Mouse (Mus musculus): ENCODE data around the gene Tcf7l1.

The Tcf7l1 gene

DNA sequence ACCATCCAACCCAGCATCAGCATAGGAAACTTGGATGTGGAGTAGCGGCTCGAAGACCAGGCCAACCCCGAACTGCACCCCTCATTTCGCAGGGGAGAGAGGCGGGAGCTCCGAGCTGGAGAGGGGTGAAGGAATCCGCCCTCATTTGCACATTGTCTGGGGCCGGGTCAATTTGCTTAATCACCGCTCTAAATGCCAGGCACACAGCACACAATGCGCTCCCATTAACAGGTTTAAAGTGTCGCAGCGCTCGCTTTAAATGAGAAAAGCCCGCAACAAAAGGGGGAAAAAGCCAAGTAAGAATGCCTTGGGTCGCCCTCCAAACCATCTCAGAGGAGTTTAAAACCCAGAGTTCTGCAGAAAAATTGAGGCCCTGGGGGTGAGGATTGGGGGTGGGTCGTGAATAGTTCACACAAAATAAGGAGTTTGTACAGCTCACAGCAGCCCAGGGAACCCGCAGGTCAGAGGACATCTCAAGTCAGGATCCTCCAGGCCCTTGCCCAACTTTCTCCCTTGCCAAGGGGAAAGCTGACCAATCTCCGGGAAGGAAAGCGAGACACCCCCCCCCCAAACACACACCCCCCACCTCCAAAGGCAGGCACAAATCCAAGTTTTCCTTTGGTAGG is 1.6 kb downstream of the Tcf7l1 start:
- in situ Hi-C loops (cut with MboI, MseI) = no loop called here

DNA sequence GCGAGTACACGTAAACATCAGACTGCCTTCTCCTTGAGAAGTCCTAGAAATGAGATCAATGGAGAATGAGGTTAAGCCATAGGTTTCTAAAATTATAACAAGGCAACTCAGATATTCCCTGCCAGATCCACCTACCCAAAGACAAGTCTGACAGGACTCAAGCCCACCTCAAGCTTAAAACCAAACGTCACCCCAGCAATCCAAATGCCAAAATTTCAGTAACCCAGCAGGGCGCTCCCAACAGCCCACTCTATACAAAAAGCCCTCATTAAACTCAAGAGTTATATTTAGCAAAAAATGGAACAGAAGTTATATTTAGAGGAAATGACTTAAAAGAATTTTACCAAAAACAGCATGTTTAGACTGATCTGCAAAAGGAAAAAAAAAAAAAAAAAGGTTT is 5.3 kb downstream of the Tcf7l1 start:
- in situ Hi-C loops (cut with MboI, MseI) = no loop called here

DNA sequence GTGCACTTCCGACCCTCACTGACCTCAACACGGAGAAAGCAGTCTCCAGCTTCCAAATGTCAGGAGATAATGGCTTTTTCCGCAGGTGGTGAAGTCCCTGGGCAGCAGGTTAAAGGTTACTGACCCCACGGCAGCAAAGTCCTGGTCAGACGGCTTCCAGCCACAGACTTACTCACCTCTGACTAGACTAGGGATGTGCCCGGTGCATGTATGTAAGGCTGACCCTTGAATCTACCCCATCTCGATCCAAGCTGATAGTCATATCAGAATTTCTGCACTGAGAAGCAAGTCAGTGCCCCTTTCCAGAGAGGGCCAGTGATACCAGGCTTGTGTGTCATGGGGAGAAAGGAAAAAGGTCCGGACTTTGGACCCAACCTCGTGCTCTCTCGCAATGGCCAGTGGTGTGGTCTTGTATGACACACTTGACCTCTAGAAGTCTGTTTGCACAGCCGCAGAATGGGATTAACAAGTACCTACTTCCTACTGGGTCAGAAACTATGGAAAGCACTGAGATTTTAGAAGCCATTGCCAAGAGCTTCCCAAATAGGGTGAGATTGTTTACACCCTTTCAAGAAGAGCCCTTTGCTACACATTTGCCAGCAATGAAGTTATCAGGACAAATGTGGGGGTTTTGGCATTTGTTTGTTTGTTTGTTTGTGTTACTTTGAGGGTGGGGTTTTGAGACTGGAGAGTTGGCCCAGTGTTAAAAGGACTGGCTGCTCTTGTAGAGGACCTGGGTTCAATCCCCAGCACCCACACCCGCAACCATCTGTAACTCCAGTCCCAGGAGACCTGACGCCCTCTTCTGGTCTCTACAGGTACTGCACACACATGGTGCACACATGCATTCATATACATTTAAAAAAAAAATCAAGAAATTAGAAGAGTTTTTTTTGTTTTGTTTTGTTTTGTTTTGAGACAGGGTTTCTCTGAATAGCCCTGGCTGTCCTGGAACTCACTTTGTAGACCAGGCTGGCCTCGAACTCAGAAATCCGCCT is 10.0 kb downstream of the Tcf7l1 start:
- in situ Hi-C loops (cut with MboI, MseI) = no loop called here

DNA sequence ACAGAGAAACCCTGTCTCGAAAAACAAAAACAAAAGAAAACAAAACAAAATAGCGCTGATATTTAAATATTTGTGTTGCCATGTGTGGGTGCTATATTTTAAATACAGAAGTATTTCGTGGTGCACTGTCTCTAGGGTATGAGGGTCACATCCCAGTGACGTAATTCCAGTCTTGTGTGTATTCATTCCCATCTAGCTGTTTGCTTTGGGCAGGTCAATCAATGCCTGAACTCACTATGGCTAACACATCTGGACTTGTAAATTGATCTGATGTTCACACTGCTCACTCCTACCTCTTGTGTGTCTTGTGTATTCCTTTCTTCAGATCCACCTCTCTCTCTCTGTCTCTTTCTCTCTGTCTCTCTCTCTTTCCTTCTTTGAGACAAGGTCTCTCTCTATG is 11.8 kb downstream of the Tcf7l1 start:
- in situ Hi-C loops (cut with MboI, MseI) = no loop called here

DNA sequence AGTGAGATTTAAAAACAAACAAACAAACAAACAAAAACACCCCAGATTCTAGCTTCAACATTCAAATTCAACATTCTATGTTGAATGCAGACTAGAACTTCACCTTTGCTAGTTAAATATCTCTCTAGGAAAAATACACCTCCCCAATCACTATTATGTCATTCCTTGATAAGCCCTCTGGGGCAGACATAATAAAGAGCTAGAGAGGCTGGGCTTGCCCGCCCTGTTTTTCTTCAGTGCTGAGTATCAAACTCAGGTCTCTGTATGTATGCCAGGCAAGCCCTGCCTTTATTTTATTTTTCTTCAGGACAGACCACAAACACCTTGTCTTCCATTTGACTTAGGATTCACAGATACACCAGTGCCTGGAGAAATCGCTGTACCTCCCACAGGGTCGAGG is 14.8 kb downstream of the Tcf7l1 start:
- in situ Hi-C loops (cut with MboI, MseI) = no loop called here

DNA sequence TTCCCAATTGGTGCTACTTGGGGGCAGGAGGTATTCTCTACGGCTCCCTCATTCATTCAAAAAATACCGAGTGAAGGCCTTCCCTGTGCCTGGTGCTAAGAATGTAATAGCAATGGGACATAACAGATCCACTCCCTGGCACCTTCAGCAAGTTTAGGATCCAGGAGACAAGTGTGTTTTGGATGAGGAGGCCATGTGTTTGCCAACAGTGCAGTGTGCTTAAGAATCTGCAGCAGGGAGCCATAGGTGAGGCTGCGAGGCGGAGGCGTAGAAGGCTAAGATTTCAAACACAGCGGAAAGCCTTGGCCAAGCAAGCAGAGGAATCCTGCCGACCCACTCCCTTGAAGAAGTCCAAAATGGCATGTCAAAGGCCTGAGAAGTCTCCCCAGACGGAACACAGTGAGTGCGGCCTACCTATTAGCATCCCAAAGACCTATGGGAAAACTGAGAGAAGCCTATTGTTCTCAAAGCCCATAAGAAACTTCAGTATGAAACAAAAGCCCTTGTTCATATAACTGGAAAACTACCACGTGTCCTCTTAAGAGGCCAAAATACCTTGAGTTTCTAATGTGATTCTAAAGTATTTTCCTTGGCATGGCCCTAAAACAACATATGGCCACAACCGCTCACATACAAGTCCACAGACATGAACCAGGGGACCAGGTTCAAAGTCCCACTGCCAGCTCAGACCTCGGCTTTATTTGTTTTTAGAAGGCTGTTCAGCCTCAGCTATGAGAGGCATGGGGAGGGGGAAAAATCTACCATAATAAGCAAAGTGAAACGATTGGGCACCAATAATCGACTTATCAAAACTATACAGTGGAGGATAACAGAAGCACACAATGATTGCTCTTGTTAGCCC is 18.9 kb downstream of the Tcf7l1 start:
- in situ Hi-C loops (cut with MboI, MseI) = loop anchor here (5.0 kb wide), 1 partner anchor 528 kb away; no protein-coding TSS in a partner anchor

DNA sequence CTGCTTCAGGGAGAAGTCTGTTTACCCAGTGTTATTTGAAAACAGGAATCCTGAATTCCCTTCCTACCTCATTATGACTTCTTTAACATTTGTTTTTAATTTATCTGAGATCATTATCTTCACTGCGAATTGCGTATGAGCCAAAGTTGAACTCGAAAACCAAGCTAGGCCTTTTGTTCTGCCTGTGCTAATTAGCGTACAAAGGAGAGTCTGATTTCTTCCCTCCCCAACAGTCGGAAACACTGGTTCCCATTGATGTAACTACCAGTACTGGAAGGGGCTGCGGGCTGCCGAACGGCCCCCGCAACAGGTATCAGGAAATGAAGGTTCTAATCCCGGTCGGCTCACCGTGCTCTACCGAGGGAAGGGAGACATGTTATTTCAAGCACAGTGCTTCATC is 19.7 kb downstream of the Tcf7l1 start:
- in situ Hi-C loops (cut with MboI, MseI) = loop anchor here (5.0 kb wide), 1 partner anchor 527 kb away; no protein-coding TSS in a partner anchor

DNA sequence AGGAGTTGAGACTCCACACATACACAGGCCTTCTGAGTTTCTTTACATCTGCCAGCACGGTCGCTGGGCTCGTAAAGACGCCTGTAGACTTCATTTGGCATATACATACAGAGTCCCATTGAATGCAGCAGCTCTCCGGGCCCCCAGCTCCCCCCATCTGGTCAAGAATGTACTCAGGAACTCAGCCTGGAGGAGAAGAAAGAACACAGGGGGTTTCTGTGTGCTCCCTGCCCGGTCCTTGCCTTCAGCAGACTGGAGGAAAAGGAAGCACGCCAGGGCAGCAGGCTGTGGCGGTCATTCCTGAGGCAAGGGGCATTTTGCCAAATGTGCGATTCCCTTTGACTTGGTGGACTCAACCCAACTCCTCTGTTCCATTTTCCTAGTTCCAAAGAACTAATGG is 20.2 kb downstream of the Tcf7l1 start:
- in situ Hi-C loops (cut with MboI, MseI) = loop anchor here (5.0 kb wide), 1 partner anchor 527 kb away; no protein-coding TSS in a partner anchor

DNA sequence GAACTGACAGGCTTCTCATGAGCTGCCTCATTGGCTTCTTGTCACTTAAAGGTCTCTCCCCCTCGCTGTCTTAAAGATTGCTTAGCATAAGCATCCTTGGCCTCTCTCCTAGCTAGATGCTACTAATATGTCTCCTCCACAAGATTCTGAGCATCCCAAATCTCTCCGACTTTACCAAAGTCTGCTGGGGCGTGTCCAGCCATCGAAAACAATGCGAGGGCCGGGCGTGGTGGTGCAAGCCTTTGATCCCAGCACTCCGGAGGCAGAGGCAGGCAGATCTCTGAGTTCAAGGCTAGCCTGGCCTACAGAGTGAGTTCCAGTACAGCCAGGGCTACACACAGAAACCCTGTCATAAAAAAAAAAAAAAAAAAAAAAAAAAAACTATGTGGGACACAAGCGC is 21.0 kb downstream of the Tcf7l1 start:
- in situ Hi-C loops (cut with MboI, MseI) = loop anchor here (5.0 kb wide), 1 partner anchor 526 kb away; no protein-coding TSS in a partner anchor

DNA sequence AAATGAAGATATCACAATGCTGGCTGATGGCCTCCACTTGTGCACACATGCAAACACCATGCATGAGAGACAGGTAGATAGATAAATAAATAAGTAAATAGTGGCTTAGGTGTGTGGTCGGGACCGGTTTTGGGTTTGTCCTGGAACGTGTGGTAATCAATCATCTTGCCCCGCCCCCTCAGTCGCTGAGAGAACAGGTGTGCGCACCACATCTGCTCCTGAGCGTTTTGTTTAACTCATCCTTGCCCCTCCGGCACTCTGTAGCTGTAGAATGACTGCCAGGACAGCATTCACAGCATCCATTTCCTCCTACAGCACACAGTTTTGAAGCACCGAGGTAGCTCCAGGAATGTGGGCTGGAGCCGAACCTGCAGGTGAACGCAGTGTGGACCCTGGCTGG is 25.4 kb downstream of the Tcf7l1 start:
- in situ Hi-C loops (cut with MboI, MseI) = no loop called here

DNA sequence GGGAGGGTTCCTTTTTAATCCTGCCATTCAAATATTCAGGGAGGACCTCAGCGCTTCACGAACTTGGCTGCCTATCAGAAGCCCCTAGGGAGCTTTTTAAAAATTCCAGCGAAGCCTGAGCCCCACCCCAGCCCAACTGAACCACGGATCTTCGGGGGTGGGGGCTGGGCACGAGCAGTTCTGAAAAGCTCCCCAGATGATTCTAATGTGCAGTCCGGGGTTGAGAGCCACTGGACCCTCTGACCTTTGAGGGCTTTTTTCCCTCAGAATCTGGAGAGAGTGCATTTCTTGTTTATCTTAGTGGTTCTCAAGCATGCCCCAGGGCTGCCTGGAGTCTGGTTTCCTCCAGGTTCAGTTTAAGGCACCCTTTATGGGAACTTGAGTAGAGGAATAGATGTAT is 27.4 kb downstream of the Tcf7l1 start:
- in situ Hi-C loops (cut with MboI, MseI) = no loop called here

DNA sequence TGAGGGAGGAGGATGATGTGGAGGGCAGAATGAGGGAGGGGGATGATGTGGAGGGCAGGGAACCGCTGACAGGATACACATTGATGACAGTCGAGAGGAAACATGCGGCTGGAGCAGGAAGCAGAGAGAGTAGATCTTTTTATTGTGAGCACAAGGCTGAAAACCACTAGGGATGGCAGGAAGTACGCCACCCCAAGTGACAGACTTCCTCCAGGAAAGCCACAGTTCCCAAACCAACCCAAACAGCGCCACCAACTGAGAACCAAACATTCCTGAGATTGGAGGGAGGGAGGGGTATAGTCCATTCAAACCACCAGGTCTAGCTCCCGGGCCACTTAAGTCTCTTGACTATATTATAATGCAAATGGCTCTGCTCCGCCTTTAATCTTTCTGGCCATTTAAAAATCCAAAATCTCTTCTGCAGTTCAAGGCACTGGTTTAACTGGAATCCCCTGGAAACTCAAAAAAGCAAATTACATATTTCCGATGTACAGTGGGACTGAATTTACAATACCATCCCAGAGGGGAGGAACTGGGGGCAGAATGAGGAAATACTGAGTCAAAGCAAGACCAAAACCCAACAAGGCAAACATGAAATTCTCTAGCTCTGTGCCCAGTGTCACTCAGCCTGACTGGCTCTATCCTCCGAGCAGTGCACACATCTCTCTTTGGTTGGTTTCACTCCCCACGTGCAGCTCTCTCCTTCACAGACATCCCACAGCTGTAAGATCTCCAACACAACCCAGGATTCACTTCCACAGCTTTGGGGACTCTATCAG is 30.6 kb downstream of the Tcf7l1 start:
- in situ Hi-C loops (cut with MboI, MseI) = no loop called here

DNA sequence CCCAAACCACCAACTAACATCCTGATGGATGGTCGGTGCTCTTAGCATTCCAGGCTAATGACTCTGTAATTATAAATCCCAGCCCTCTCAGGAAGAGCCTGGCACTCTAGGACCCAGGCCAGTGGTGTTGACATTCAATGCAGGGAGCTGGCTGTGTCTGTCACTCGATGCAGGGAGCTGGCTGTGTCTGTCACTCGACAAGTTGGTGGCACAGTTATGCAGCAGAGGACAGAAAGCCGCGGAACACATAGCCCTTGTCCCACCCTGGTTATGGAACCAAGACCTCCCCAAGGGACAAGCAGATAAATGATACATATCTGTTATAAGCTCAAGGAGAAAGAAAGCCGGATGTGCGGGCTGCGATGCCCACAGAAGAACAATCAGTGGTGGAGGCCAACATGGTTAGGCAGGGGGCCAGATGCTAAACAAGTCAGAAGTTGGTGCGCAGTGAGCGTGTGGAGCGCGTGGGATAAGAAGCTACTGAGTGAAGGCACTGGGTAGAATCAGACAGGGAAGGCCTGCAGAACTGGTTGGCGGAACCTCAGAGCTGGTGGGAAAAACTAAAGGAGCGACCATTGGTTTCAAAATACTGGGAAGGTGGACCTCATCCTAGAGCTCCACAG is 33.7 kb downstream of the Tcf7l1 start:
- in situ Hi-C loops (cut with MboI, MseI) = no loop called here

DNA sequence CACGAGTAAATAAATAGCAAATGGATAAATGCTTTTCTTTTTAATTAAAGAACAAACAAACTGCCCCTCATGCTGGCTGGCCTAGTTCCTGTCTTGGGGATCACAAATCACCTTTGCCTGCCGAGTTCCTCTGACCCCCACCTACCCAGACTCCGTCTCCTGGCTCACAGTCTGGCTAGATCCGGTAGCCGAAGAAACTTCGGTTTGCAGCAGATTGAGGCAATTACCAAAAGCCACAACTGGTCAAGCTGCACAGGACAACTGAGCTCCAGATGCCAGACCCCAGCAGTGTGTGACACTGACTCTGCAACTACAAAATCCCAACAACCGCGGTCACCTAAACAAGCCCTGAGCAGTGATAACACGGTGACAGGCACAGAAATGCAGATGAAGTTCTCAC is 34.8 kb downstream of the Tcf7l1 start:
- in situ Hi-C loops (cut with MboI, MseI) = no loop called here

DNA sequence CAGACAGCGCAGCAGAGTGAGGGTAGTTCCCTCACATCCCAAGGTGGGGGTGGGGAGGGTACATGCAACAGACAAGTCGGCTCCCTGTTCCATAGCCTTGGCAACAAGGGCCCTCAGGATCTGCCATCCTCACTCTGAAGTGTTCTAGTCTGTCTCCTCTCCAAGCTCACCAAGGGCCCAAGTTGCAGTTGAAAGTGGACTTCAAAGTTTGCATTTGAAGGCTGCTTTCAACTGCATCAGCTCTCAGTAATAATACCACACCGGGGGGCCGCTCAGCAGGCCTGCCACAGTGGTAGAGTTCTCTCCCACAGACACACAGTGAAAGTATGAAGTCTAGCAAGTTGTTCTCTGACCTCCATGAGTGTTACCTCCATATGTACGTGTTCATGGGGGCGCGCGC is 35.3 kb downstream of the Tcf7l1 start:
- in situ Hi-C loops (cut with MboI, MseI) = no loop called here

DNA sequence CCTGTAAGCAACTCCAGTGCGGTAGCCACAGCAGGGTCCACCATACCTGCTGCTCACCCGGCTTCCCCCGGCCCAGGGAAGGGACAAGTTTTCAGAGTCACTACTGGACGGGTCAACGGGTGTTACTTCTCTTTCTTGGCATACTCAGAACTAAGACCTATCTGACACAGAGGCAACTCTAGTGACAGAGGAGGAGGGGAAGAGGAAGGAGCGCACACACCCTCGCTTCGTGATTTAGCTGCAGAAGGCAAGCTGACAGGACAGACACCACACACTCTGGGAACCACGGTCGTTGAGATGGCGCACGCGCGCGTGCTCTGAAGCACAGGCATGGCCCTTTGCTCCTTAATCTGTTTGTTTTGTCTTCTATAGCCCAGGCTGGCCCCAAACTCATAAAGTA is 36.2 kb downstream of the Tcf7l1 start:
- in situ Hi-C loops (cut with MboI, MseI) = no loop called here

DNA sequence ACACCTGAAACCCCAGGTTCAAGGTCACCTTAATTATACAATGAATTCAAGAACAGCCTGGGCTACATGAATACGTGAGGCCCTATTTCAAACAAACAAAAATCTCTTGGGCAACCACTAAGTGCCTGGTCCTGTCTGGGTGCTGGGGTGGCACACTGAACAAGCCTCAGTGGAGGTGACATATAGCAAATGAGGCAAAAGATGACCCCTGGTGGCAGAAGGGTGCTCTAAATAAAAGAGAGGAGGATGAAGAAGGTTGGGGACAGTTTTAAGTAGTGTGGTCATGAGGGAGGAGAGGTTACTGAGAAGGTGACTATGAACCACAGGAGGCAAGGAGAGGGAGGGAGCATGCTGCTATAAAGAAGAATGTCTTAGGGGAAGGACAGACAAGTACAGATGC is 37.8 kb downstream of the Tcf7l1 start:
- in situ Hi-C loops (cut with MboI, MseI) = no loop called here

DNA sequence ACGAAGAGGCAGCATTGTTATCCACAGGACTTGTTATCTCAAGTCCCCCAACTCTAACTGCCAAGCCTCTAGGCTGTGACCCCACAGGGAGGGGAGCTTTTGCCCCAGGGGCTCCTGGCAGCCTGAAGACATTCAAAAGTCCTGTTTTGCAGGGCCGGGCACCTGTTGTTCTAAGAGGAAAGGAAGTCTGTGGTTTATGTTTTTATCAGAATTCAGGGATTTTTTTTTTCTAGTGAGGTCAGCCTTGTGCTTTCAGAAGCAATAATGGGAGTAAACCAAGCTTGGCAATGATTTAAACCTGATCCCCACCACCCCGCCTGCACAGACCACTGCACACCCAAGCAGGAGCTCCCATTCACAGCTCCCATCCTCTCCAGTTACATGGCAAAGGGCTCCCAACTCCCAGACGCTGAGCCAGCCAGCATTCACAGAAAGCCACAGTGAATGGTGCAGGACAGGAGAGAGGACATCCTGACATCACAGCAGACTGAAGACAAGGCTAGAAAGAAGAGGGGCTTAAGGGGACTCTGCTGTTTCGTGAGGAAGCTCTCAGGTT is 40.1 kb downstream of the Tcf7l1 start:
- in situ Hi-C loops (cut with MboI, MseI) = no loop called here

DNA sequence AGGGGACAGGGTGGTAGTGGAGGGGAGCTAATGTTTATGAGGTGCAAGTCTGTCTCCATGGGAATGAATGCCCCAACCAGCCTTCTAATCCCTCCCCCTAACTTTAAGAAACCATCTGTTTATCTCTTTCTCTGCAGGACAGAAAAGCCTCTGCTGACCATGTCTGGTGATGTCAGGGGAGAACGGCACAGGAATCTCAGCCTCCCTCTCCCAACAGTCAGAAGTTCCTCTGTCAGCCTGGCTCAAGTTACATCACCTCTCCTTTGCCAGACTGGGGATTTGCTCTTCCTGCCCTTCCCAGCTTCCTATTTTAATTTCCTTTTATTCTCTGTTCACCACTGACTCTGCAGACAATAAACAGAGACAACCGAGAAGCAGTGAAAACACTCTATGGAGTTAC is 40.6 kb downstream of the Tcf7l1 start:
- in situ Hi-C loops (cut with MboI, MseI) = no loop called here

DNA sequence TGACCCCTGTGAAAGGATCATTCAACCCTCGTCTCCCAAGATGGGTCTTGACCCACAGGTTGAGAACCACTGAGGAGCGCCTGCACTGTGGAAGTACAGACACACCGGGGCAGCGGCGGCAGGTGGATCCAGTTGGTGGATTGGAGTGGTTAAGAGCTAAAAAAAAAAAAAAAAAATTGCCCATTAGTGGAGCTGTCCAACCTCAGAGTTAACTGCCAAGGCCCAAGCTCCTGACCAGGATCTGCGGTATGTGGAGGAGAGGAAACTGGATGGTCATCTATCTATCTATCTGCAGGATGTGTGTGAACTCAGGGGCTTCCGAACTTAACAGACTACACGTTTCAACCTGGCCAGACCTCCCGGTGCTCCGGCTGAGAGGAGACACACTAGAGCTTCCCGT is 41.2 kb downstream of the Tcf7l1 start:
- in situ Hi-C loops (cut with MboI, MseI) = no loop called here

Measured in regulatory T cell (primary cell).